Mouse (Mus musculus) ES-E14 (cell line): ENCODE data around the gene Sec16b.

Source experiments
- CHD2 ChIP-seq: IDR thresholded peaks from 2 replicates; pipeline ENCODE4 v1.6.1; 2014; ENCODE audit warnings: mild to moderate bottlenecking, low read depth, low read length, inconsistent platforms
- HCFC1 ChIP-seq: IDR thresholded peaks from 2 replicates; pipeline ENCODE4 v1.6.1; 2012; ENCODE audit warnings: low read length, inconsistent platforms, borderline replicate concordance; ENCODE audit not compliant: insufficient read depth
- MAFK ChIP-seq: IDR thresholded peaks from 2 replicates; pipeline ENCODE4 v1.6.1; 2014; ENCODE audit warnings: mild to moderate bottlenecking, low read depth, low read length, inconsistent platforms; ENCODE audit not compliant: insufficient read depth
- ZNF384 ChIP-seq: IDR thresholded peaks from 2 replicates; pipeline ENCODE4 v1.6.1; 2012; ENCODE audit warnings: low read depth, low read length, inconsistent platforms

- TF ChIP-seq HCFC1 (no peak), CHD2 (no peak), MAFK (no peak), ZNF384 (no peak)
These were observed 47.9 kb upstream of the Sec16b start, which contains the start of gene Cryzl2 for GRCm38 (mm10) chr1:157458421-157459208.
